Mouse (Mus musculus) natural killer cell, adult 2 months (primary cell): ENCODE data around the gene Cd200r2.
"Not testable (repeated sequence)": the region's sequence is repeated elsewhere in the genome, so short reads cannot be mapped to it uniquely, and the experiment has no call there.

Experiments
- DNase-seq, 2 experiments: peaks; one replicate each; pipeline ENCODE4 v3.0.0; 2022; ENCODE audit warnings: low spot score in 2 of 2

Cd200r2 gene

DNA sequence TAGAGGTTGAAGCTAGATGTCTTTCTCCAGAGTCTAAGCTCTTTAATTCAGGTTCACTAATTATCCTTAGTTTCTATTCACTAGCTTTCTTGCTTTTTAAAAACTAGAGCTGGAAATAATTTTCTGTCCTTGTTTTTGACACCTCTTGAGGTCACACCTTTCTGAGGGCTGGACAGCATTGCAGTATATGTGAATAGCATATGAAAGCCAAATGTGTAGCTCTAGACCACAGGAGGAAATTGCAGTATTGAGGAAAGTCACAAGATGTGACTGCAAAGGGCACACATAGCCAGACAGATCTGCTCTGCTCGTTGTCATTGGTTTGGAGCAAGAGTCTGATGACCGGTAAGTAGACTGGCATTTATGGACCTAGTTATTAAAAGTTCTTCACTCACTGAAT is at the start of gene Cd200r2:
Gene Cd200r2, plus strand, starts transcription at position 301 of the 400 bp plus-strand sequence.
- no peak for DNase-seq

DNA sequence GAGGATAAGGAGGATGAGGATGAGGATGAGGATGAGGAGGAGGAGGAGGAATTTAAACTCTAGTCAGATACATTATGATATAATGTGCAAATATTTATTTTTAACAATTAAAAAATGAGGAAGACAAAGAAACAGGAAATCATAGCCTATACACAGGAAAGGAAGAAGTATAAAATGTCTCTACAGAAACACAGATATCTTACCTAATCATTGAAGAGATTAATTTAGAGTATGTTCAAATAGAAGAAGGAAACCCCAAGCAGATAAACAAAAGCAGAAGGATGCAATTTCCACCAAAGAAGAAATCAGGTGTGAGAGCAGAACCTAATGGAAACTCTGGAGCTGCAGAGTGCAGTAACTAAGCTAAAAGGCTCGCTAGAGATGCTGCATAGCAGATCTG is 48.9 kb upstream of the Cd200r2 start:
- no peak for DNase-seq

DNA sequence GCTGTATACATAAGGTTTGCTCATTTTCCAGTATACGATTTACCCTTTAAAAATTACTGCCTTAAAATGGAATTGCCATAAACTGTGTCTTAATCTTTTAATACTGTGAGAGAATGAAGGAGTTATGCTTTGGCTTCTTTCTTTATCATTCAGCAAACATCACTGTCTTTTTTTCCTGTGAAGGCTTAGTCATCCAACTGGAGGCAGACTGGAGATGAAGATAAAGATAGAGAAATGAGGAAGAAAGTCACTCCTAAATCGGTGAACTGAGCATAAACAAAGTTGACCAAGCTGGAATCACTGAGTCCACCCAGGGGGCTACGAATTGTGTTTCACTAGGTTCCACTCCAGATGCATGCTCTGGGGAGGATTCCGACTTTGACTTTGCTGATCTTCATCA is 46.4 kb upstream of the Cd200r2 start:
- DNase-seq, result no peak

DNA sequence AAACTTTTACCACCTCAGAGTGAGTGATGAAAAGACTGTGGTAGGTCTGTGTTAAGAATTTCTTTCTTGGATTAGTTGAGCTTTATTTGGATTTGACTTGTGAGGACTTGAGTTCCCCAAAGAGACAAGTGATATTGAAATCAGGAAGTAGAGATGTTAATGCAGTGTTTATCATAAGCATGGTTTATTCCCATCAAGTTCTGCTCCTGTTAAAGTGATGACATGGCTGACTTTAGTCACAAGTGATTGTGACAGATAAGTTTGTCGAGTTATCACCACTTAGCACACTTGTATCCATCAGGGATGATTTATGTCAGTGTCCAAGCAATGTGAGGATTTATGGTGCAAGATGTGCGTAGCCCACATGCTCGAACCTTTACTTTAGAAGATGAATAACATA is 34.6 kb upstream of the Cd200r2 start:
- no peak for DNase-seq

DNA sequence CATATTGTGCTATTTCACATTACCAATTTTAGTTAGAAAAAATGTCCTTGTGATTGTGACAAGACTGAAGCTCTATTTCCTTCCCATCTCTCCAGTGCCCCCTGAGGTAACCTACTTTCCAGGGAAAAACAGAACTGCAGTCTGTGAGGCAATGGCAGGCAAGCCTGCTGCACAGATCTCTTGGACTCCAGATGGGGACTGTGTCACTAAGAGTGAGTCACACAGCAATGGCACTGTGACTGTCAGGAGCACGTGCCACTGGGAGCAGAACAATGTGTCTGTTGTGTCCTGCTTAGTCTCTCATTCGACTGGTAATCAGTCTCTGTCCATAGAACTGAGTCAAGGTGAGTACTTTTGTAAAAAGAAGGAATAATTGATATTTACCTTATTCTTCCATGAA is 33.7 kb upstream of the Cd200r2 start:
- DNase-seq, result not testable (repeated sequence)

DNA sequence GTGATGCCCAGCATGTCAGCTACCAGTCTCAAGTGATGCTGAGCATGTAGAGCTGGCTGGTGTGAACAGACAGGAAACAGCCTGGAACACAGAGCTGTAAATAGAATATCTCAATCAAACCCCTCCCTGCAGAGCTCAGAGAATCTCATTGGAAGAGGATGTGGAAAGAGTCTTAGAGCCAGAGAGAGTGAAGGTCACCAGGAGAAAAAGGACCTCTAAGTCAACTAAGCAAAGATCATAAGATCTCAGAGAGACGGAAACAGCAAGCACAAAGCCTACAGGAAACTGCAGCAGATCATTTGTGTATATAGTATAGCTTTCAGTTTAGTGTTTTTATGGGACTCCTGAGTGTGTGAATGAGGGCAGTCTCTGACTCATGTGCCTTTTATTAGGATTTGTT is 8.3 kb downstream of the Cd200r2 start:
- DNase-seq, result no peak

DNA sequence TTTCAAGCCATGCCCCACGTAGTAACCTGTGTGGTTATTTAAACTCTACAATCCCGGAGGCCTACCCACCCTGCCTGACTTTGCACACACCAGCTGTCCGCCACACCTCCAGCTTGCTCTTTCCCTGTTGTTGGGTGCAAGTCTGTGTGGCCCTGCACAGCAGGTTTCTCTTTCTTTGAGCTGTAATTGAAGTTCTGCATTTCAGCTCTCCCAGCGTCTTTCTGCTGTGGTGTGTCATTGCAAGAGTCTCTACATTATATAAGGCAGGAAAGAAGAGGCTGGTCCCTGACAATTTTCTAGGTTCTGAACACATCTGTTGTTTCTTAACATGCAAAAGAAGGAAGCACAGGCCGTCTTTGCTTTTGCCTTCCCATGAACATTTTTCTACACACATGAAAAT is 9.7 kb downstream of the Cd200r2 start:
- no peak for DNase-seq

DNA sequence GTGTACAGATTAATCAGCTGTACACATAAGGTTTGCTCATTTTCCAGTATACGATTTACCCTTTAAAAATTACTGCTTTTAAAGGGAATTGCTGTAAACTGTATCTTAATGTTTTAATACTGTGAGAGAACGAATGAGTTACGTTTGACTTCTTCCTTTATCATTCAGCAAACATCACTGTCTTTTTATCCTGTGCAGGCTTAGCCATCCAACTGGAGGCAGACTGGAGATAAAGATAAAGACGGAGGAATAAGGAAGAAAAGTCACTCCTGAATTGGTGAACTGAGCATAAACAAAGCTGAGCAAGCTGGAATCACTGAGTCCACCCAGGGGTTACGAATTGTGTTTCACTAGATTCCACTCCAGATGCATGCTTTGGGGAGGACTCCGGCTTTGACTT is 10.7 kb downstream of the Cd200r2 start:
- no peak for DNase-seq

DNA sequence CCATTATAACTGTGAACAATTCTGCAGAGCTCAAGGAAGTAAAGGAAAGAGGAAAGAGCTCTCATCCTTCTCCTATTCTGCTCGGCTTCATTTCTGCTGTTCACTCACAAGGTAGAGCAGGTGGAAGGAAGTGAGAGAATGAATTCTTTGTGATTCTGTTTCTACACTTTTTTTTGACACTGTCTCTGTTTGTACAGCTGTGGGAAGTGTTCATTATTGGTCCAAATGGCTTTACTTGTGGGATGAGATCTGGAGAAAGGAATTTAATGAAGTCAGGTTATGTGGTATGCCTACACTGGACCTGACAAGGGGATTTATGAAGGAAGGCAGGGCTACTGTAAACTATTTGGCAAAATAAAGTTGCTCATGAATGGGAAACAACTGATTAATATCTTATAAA is 23.9 kb downstream of the Cd200r2 start:
- DNase-seq, result no peak

DNA sequence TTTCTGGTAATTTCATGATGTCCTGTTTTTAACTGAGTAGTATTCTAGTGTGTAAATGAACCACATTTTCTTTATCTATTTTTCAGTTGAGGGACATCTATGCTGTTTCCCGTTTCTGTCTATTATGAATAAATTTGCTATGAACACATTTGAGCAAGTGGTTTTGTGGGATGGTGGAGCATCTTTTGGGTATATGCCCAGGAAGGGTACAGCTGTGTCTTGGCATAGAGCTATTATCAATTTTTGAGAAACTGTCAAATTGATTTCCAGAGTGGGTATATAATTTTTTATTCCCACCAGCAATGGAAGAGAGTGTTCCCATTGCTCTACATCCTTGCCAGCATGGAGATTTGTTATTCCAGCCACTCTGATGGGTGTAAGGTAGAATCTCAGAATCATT is 65.1 kb downstream of the Cd200r2 start:
- no peak for DNase-seq

DNA sequence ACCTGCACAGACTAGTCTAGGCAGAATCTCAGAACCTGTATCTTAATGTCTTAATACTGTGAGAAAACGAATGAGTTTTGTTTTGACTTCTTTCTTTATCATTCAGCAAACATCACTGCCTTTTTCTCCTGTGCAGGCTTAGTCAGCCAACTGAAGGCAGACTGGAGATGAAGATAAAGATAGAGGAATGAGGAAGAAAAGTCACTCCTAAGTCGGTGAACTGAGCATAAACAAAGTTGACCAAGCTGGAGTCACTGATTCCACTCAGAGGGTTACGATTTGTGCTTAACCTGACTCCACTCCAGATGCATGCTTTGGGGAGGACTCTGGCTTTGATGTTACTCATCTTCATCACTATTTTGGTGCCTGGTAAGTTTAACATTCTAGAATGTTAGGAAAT is 76.6 kb downstream of the Cd200r2 start, which contains the start of gene Cd200r3:
Gene Cd200r3, plus strand, starts transcription at position 211 of the 400 bp plus-strand sequence.
- no peak for DNase-seq

DNA sequence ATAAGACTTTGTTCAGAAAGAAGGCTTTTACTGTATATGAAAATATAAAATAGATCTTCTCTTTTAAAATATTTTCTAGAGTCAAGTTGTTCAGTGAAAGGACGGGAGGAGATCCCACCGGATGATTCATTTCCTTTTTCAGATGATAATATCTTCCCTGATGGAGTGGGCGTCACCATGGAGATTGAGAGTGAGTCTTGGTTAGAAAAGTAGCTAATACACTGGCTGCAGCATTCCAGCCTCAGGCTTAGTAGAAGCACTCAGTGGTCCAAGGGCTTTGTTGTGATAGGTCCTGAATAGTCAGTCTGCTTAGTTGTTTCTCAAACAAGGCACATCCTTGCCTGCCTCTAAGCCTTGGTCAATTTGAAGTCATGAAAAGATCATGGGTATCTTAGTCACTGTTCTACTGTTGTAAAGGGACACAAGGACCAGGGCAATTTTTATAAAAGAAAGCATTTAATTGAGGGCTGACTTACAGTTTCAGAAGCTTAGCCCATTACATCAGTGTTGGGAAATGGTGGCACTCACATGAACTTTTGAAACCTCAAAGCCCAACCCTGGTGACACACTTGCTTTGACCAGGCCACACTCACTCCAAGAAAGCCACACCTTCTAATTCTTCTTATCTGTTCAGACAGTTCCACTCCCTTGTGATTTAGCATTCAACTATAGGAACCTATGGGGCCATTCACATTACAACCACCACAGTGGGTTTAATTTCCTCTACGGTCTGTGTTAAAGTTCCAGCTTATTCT is 84.6 kb downstream of the Cd200r2 start:
- no peak for DNase-seq

DNA sequence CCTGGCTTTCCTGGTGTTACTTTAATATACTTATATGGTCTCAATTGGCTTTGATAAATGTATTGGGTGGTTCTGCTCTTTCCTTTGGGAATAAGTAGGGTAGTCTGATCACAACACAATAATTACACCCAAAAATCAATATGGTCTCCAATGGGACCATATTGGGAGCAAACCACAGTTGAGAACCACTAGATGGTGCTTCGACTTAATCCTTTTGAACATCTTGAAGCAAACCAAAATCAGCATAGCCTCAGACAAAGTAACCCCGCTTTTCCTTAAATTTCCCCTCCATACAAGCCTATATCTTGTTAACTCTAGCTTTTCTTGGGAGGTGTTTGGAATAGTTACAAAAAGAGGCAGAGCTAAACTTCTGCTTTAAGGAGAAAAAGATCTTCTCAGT is 95.4 kb downstream of the Cd200r2 start:
- no peak for DNase-seq

DNA sequence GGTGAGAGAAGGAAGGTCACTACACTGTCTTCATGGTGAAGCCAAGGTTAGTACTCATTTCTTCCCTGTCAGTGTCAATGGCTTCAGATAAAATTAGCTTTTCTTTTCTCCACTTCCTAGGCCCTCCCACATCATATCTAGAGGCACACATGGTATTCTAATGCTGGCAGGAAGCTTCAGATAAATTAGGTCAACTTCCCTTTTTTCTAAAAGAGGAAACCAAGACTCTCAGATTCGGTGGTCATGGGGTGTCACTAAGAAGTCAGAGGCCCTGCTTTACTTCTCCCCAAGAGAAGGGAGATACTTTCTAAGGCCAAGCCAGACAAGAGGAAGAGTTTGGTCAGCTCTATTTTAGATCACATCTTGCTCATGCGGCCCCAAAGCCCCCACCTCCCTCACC is 95.9 kb downstream of the Cd200r2 start:
- DNase-seq, result peak in 1 of 2 experiments; percentile 54

DNA sequence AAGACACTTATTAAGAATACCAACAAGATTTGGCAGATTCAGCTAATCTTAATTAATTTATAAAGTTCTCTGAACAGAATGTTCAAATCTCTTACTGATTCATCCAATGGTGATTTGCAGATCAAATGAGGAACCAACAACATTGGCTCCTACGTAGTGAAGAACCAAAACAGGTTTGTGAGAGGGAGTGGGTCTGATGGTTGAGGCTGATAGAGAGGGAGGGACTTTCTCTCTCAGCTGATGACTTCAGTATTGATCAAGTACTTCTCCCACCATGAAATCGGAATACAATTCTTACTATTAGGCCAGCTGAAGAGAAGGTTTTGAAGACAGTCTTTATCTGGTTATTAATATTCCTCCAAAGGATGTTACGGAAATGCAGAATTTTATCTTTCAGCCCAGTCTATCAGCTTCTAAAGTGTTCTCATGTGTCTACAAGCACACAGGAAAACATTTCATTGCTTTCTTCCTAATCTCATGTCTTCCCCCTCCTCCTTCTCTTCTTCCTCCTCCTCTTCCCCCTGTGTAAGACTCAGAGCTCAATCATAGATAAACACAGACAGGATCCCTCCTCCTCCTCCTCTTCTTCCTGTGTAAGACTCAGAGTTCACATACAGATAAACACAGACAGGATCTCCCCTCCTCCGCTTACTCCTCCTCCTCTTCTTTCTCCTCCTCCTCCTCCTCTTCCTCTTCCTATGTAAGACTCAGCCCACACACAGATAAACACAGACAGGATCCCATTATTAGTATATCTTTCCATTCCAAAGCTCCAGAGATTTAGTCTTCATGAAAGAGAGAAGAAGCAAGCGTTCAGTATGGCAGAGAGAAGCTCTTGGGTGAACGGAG is 97.9 kb downstream of the Cd200r2 start:
- DNase-seq, result no peak

DNA sequence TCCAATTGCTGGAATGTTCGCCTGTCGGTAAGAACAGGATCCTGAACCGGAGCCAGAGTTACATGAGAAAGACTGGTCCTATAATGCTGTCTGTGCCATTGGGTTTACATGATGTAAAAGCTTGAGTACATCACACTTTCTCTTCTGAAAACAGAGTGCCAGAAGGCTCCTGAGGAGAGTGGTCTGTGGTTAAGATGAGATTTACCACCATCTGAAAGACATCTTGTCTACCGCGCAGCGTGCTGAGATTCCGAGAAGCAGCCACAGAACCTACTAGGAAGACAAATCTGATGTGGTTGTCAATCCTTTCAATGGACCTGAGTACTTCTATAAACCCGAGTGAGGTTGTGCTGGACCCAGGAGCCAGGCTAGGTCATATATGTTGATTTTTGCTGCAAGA is 98.5 kb downstream of the Cd200r2 start:
- no peak for DNase-seq
